Mouse (Mus musculus) embryonic fibroblast, embryonic 13.5 days (primary cell): ENCODE results near the gene Cdh12. TPM values are rescaled to one million over a fixed set of nuclear protein-coding genes. Genes with fewer than 3 reads are reported as not detected.
"Not testable (repeated sequence)": the region's sequence is repeated elsewhere in the genome, so short reads cannot be mapped to it uniquely, and the experiment has no call there.

Source experiments
- H3K27ac ChIP-seq: 2 replicates; pipeline ENCODE4 v1.5.1; 2012; ENCODE audit warnings: low read length, control low read depth, inconsistent platforms; ENCODE audit not compliant: insufficient read depth
- H3K4me1 ChIP-seq: 2 replicates; pipeline ENCODE4 v1.6.1; 2011; ENCODE audit warnings: low read length; ENCODE audit not compliant: control insufficient read depth, insufficient read depth
- H3K4me3 ChIP-seq: 2 replicates; pipeline ENCODE4 v1.5.1; 2011; ENCODE audit warnings: mild to moderate bottlenecking, control low read depth, low read length; ENCODE audit not compliant: insufficient read depth
- CTCF ChIP-seq: IDR thresholded peaks from 2 replicates; pipeline ENCODE4 v1.5.1; 2011; ENCODE audit warnings: mild to moderate bottlenecking, control low read depth, low read length, moderate library complexity, borderline replicate concordance; ENCODE audit not compliant: insufficient read depth
- POLR2A ChIP-seq: IDR thresholded peaks from 2 replicates; pipeline ENCODE4 v1.6.1; 2011; ENCODE audit warnings: low read depth, mild to moderate bottlenecking, control low read depth, low read length, moderate library complexity
- polyA plus RNA-seq: library from polyadenylated mRNA; stranded (reverse); fragments of >200 nt; gene quantifications from 2 replicates; pipeline ENCODE4 v1.2.4, GENCODE M21; 2011; ENCODE audit warnings: low read depth; ENCODE audit not compliant: missing spikeins, insufficient read length

Cdh12 gene
- polyA plus RNA-seq, 1 experiment, result not detected

DNA sequence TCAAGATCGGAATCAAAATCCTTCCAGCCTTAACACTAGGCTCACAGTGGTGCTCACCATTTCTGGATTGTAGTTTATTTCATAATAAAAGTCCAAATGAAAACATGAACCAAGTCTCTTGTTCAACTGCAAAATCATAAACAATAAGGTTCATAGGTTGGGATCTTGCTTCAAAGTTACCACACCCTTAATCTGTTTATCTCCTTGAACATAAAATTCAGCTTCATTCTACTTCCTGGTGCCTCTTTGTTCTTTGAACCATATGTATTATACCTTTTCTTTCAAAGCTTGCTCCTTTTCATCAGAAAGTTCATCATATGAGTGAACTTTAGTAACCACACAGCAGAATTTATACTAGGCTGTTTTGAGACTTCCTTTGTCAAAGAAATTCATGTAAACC is 614.6 kb downstream of the Cdh12 start:
- Histone ChIP-seq H3K4me1 (no peaks in the 10 kb centered on the region), H3K27ac (no peak overlapping the region), H3K4me3 (no peak overlapping the region)
- TF ChIP-seq CTCF, result no peak
- TF ChIP-seq POLR2A, result no peak

DNA sequence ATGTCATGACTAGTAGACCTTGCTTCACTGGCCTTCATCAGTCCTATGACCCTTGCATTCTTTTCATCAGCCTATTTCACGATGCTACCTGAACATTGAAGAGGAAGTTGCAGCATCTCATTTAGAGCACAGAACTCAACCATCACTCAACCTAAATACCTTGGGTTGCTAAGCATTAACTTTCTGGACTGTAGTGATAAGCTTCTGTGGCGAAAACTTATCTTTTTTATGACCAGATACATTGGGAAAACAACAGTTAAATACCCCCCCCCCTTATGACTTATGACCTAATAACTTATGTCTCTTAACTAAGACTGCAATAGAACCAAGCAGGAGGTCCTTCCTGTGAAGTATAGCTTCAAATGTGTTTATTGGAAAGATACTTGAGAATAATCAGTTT is 620.2 kb downstream of the Cdh12 start:
- Histone ChIP-seq H3K4me3 (no peak overlapping the region), H3K27ac (no peak overlapping the region), H3K4me1 (no peaks in the 10 kb centered on the region)
- TF ChIP-seq POLR2A, result no peak
- no peak for TF ChIP-seq CTCF

DNA sequence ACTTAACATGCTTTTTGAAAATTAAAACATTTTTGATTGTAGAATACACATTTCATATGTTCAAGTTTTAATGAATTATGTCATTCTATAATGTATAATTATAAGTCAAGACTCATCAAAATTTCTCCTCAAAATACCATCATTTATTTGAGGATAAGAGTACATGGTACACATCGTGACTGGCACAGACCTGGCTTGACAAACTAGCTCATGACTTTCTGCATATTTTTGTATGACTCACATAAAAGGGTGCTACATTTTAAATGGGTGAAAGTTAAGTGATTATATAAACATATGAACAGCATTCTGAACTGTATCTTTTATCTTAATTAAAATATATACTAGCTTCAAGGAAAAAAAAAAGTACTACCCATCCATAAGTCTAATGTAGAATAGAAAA is 643.8 kb downstream of the Cdh12 start:
- H3K4me3 ChIP-seq, result no peak overlapping the region
- H3K4me1 ChIP-seq, result no peaks in the 10 kb centered on the region
- TF ChIP-seq POLR2A (no peak), CTCF (no peak)
- no peak overlapping the region for H3K27ac ChIP-seq

DNA sequence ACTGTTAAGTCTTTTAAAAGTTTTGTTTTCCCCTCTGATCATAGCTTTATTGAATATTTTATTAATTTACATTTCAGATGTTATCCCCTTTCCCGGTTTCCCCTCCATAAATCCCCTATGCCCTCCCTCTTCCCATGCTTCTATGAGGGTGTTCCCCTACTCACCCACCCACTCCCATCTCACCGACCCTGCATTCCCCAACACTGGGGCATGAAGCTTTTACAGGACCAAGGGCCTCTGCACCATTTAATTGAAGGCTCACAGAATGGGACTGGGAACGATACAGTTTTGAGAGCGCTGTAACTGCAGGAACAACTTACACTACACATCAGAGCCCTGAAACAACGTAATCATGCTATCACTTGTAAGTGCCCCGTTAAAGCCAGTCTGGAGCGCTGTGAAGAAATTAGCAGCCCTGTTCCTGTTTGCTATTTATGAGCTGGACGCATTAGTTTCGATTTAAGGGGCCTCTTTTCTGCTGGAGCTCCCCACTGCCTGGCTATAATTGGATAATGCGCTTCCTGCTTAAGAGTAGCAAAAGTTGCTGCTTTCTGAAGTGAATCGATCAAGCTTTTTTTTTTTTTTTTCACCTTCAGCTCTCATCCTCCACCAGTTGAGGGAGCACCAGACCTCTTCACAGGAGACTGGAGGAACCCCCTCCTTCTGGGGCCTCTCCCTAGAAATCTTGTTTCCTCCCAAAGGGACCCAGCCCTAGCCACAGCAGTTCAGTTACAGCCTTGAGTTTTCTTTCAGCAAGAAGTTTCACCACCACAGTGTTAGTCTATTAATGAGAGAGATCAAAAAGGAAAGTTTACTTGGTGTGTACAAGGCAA is 660.2 kb downstream of the Cdh12 start:
- peaks cover 3% of the 10 kb centered on the region; the same call in 1 of the 2 replicates for H3K4me1 ChIP-seq
- no peak overlapping the region for H3K27ac ChIP-seq
- H3K4me3 ChIP-seq, result 0 out of 2 replicates have a peak overlapping the region, but pooled peaks have one; percentile 8
- TF ChIP-seq POLR2A (no peak), CTCF (no peak)

DNA sequence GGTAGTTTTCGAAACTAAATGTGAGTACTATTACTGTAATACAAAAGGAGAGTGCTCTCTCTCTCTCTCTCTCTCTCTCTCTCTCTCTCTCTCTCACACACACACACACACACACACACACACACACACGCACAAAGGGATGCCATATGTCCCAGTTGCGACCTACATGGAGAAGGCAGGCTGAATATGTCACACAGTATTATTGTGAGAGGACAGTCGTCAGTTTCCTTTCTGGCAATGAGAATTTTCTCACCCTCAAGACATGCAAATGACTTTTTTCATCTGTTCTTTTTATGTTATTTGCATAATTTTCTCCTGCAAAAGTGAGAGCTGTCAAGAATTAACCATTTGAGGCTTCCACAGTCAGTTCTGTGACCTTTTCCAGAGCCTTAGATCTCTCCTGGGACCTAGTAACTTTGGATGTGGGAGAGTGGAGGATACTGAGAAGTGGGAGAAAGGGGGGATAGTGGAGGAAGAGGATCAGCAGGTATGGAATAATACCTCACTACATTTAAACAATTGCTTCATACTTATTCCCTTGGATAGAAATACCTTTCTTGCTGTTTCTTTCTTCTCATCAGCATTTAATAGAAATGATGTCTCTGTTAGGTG is 660.9 kb downstream of the Cdh12 start:
- H3K27ac ChIP-seq, result no peak overlapping the region
- TF ChIP-seq CTCF (no peak), POLR2A (no peak)
- H3K4me3 ChIP-seq, result no peak overlapping the region
- peaks cover 3% of the 10 kb centered on the region; the same call in 1 of the 2 replicates for H3K4me1 ChIP-seq

DNA sequence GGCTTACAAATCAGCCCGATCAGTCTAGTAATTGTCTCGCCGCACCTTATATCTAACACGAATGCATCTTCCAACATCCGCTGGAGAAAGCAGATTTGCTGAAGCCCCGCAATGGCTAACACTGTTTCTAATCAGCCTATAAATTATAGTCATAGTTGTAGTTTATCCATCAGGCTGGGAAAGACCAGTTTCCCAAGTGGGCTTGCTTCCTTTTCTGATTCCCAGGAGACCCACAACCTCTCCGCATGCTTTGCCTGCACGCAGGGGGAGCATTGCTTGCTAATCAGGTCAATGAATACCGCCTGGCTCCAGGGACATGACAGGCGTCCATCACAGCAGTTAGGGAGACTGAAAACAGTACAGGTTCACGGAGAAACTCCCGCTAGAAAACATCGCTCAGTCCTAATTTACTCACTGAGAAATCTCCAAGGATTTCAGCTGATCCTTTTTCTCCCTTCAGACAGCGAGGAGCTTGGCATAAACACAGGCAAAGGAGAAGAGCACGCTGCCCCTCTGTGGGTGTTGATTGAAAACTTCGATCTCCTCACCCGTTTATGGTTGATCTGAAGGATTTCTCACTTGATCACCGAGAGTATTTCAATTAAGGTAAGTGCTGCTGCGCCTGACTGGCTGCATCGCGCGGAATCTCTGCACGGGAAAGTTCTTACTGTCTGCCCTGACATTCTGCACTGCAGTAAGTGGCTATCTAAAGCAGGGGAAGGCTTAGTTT is 662.0 kb downstream of the Cdh12 start:
- peak overlapping the region; percentile 8 for H3K4me3 ChIP-seq
- no peak for TF ChIP-seq CTCF
- TF ChIP-seq POLR2A, result no peak
- no peak overlapping the region for H3K27ac ChIP-seq
- peaks cover 3% of the 10 kb centered on the region; the same call in 1 of the 2 replicates for H3K4me1 ChIP-seq

DNA sequence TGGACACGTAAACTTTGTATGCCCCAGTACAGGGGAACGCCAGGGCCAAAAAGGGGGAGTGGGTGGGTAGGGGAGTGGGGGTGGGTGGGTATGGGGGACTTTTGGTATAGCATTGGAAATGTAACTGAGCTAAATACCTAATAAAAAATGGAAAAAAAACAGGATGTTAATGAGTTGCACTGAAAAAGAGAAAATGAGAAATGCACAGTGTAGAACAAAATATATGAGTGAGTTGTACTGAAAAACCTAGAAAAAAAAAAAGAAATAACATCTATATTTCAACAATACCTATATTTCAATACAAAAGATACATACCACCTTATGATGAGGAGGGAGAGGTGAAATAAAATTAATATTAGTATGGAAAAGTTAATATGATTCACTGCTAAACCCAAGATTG is 665.7 kb downstream of the Cdh12 start:
- H3K4me1 ChIP-seq, H3K27ac ChIP-seq: not testable (repeated sequence)

DNA sequence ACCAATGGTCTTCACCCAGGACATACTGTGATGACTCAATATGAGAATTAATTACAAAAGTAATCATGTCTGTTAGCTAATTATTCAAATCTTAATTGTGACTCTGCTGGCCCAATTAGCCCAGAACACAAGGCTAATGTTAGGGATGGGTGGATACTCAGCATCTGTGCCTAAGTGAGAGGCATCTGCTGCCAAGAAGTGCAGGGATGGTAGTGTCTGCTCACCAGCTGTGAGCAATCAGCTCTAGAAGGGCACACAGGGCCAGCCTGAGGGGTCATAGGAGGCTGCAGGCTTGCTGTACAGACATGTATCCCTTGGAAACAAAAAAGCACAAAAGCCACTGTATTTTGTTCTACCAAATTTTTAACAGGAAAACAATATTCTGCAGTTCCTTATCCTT is 681.6 kb downstream of the Cdh12 start:
- Histone ChIP-seq H3K4me3 (no peak overlapping the region), H3K4me1 (no peaks in the 10 kb centered on the region), H3K27ac (no peak overlapping the region)
- TF ChIP-seq POLR2A, result no peak
- no peak for TF ChIP-seq CTCF

More for the DNA sequence above, 665.7 kb downstream of the Cdh12 start:
- H3K4me3 ChIP-seq, result not testable (repeated sequence)

DNA sequence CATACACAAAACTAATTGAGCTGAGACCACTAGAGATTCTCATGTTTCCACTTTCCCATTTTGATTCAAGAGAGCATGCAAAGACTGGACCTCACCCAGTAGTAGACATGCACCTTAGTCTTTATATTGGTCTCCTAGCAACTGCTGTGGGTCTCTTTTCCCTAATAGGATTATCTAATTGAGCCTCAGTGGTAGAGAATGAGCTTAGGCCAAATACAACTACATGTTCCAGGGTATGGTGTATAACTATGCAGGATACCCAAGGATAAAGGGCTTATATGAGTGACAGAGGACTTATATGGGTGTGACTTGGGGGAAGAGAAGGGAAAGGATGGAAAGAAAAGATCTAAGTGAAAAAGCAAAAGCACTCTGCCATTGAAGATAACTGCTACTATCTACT is 683.9 kb downstream of the Cdh12 start:
- TF ChIP-seq CTCF (no peak), POLR2A (no peak)
- H3K4me3 ChIP-seq, result no peak overlapping the region
- H3K4me1 ChIP-seq, result no peaks in the 10 kb centered on the region
- no peak overlapping the region for H3K27ac ChIP-seq

DNA sequence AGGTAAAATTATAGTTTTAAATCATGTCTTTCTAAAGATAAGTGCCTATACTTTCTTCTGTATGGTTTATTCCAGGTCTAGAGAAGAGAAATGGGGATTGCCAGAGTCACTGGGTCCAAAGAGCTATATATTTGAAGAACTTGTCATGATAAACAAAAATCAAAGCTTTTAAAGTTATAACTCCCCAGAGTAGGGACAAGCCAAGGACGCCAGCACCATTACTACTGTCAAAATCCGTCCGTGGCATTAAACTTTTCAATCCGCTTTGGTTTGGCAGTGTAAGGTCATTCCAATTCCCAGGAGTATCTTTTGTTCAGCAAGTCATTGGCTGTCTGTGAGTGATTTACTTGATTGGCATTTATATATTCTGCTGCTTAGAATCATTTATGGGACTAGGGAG is 697.8 kb downstream of the Cdh12 start:
- Histone ChIP-seq H3K4me3 (no peak overlapping the region), H3K4me1 (no peaks in the 10 kb centered on the region), H3K27ac (no peak overlapping the region)
- no peak for TF ChIP-seq CTCF
- no peak for TF ChIP-seq POLR2A
